Mouse (Mus musculus) bone marrow macrophage, adult 2 months (primary cell): Measurements from ENCODE around the gene Kcnk3.

Source experiments
- CTCF ChIP-seq: IDR thresholded peaks from 2 replicates; pipeline ENCODE4 v1.5.1; 2012; ENCODE audit warnings: low read depth, mild to moderate bottlenecking, low read length, moderate library complexity
- POLR2A ChIP-seq: IDR thresholded peaks from 2 replicates; pipeline ENCODE4 v1.6.1; 2012; ENCODE audit warnings: mild to moderate bottlenecking, low read depth, low read length, borderline replicate concordance

- TF ChIP-seq CTCF (no peak), POLR2A (no peak)
Measured at GRCm38 (mm10) chr5:30586616-30587015, 1.4 kb upstream of the Kcnk3 start.
